Mouse (Mus musculus): ENCODE data around the gene Tax1bp3. TPM values are rescaled to one million over a fixed set of nuclear protein-coding genes. Genes with fewer than 3 reads are reported as not detected.

The Tax1bp3 gene
- total RNA-seq, 4 experiments from 2014 or later = 4.9 to 9.2 (median 7.2) TPM

- no peak for DNase-seq (ENCODE audit: low spot score in 2 of 2)
Observed at GRCm38 (mm10) chr11:73228881-73229280, 52.0 kb downstream of the Tax1bp3 start.

- no peak for DNase-seq (ENCODE audit: low spot score in 2 of 2)
Observed at GRCm38 (mm10) chr11:73230081-73230480, 53.2 kb downstream of the Tax1bp3 start.

GRCm38 (mm10) chr11:73232513-73232912 is 55.6 kb downstream of the Tax1bp3 start:
- no peak for DNase-seq (ENCODE audit: low spot score in 2 of 2)

Other genes with a start within 250 kb of the Tax1bp3 start
- 1 to 10 TPM; 3.4 to 6.6 (median 4.9) TPM for gene Atp2a3, start 215.9 kb upstream of the Tax1bp3 start, total RNA-seq (2022)
- gene P2rx1, start 178.0 kb upstream of the Tax1bp3 start, total RNA-seq (2022) = under 1 TPM; 0.24 to 0.52 (median 0.34) TPM
- gene Camkk1, start 158.1 kb upstream of the Tax1bp3 start, total RNA-seq (2022) = under 1 TPM; 0.22 to 0.32 (median 0.28) TPM
- gene Ncbp3, start 129.3 kb upstream of the Tax1bp3 start, total RNA-seq (2022) = 1 to 10 TPM; 2.3 to 3.3 (median 2.9) TPM
- under 1 TPM in 3 of 4 experiments, not detected in 1; 0.08 to 0.10 (median 0.09) TPM for gene Itgae, start 86.5 kb upstream of the Tax1bp3 start, total RNA-seq (2022)
- gene Haspin, start 38.8 kb upstream of the Tax1bp3 start, total RNA-seq (2022) = not detected
- gene P2rx5, start 16.7 kb upstream of the Tax1bp3 start, total RNA-seq (2022) = 1 to 10 TPM; 6.4 to 9.5 (median 7.0) TPM
- 10 to 100 TPM; 80.9 to 89.6 (median 84.1) TPM for gene Emc6, start within 50 bp of the Tax1bp3 start, total RNA-seq (2022)
- 1 to 10 TPM; 3.3 to 4.3 (median 4.1) TPM for gene Ctns, start 22.0 kb downstream of the Tax1bp3 start, total RNA-seq (2022)
- gene Shpk, start 22.4 kb downstream of the Tax1bp3 start, total RNA-seq (2022) = 1 to 10 TPM in 1 of 4 experiments, under 1 TPM in 3; 0.29 to 1.1 (median 0.71) TPM
- under 1 TPM; 0.08 to 0.12 (median 0.10) TPM for gene Trpv1, start 57.2 kb downstream of the Tax1bp3 start, total RNA-seq (2022)
- gene Trpv3, start 90.3 kb downstream of the Tax1bp3 start, total RNA-seq (2022) = not detected
- 1 to 10 TPM; 3.0 to 7.3 (median 4.5) TPM for gene Aspa, start 152.5 kb downstream of the Tax1bp3 start, total RNA-seq (2022)
- not detected for gene Gm49340, start 152.7 kb downstream of the Tax1bp3 start, total RNA-seq (2022)
- not detected for gene Spata22, start 152.7 kb downstream of the Tax1bp3 start, total RNA-seq (2022)
- not detected for gene Olfr20, start 173.7 kb downstream of the Tax1bp3 start, total RNA-seq (2022)
- not detected for gene Olfr376, start 194.2 kb downstream of the Tax1bp3 start, total RNA-seq (2022)
- not detected for gene Olfr1, start 222.5 kb downstream of the Tax1bp3 start, total RNA-seq (2022)

Data from gastrocnemius, adult 8-10 months (tissue).